In genomic region chr5:130221316-130221715, GRCm38 (mm10) we compare ENCODE assay signal across 8 mouse cellular contexts. TPM values are rescaled to one million over a fixed set of nuclear protein-coding genes. Genes with fewer than 3 reads are reported as not detected.
A peak's percentile ranks its signal among the peaks of the same experiment; 100 is the strongest.
DNase-seq lines count a peak whose midpoint lies in the region; ATAC-seq lines count a peak whose summit lies in the region.

No protein-coding gene starts in this region.

- H3K36me3 ChIP-seq in heart, embryonic 13.5 days: peaks cover 10% of the 10 kb centered on the region; the same call in 1 of the 2 replicates
- no peaks in the 10 kb centered on the region for H3K36me3 ChIP-seq in intestine, embryonic 16.5 days (ENCODE audit: control insufficient read depth, insufficient read depth, low read length)
- no peaks in the 10 kb centered on the region; the same call in 1 of the 2 replicates for H3K36me3 ChIP-seq in midbrain, embryonic 16.5 days (ENCODE audit: control insufficient read depth, insufficient read depth, low read length)

- WGBS in heart, embryonic 13.5 days: 44% methylated on average over 2 of the region's 2 CpGs
- WGBS in intestine, embryonic 16.5 days: 48% methylated on average over 2 of the region's 2 CpGs
- 43% methylated on average over 2 of the region's 2 CpGs for WGBS in midbrain, embryonic 16.5 days

- H3K9me3 ChIP-seq in heart, embryonic 13.5 days: no peaks in the 10 kb centered on the region
- 0 out of 2 replicates have a peak, but pooled peaks cover 5% of the 10 kb centered on the region for H3K9me3 ChIP-seq in intestine, embryonic 16.5 days (ENCODE audit: control insufficient read depth, low read length)
- no peaks in the 10 kb centered on the region for H3K9me3 ChIP-seq in midbrain, embryonic 16.5 days (replicated peaks; ENCODE audit: control insufficient read depth, low read length, poor library complexity, severe bottlenecking)

- peaks cover 31% of the 10 kb centered on the region for H3K4me1 ChIP-seq in heart, embryonic 13.5 days
- H3K4me1 ChIP-seq in brown adipose tissue, adult 24 weeks (ENCODE audit: control insufficient read depth, insufficient read depth, insufficient read length, low read length): peaks cover 14% of the 10 kb centered on the region
- peaks cover 18% of the 10 kb centered on the region for H3K4me1 ChIP-seq in intestine, embryonic 16.5 days (ENCODE audit: control insufficient read depth, insufficient read depth, low read length)
- peaks cover 22% of the 10 kb centered on the region for H3K4me1 ChIP-seq in midbrain, embryonic 16.5 days (ENCODE audit: control insufficient read depth, insufficient read depth, low read length)

- H3K27me3 ChIP-seq in heart, embryonic 13.5 days (replicated peaks): no peaks in the 10 kb centered on the region
- H3K27me3 ChIP-seq in intestine, embryonic 16.5 days (replicated peaks; ENCODE audit: control insufficient read depth, insufficient read depth, low read length): no peaks in the 10 kb centered on the region
- H3K27me3 ChIP-seq in midbrain, embryonic 16.5 days (ENCODE audit: control insufficient read depth, insufficient read depth, low read depth, low read length): no peaks in the 10 kb centered on the region

- H3K9ac ChIP-seq in heart, embryonic 13.5 days: peak overlapping the region; percentile 99
- peak overlapping the region; percentile 98; the same call in 1 of the 2 replicates for H3K9ac ChIP-seq in intestine, embryonic 16.5 days (ENCODE audit: low read depth, low read length)
- H3K9ac ChIP-seq in midbrain, embryonic 16.5 days (ENCODE audit: low read depth, low read length): peak overlapping the region; percentile 92

- ATAC-seq in heart, embryonic 13.5 days (ENCODE audit: extremely low read depth, insufficient number of reproducible peaks, low FRiP score, low TSS enrichment): no peak
- ATAC-seq in intestine, embryonic 16.5 days: peak; percentile 10
- ATAC-seq in midbrain, embryonic 16.5 days: no peak

- peak overlapping the region; percentile 87; the same call in 1 of the 2 replicates for H3K27ac ChIP-seq in heart, embryonic 13.5 days (replicated peaks)
- H3K27ac ChIP-seq in brown adipose tissue, adult 24 weeks (replicated peaks; ENCODE audit: low read depth, low read length): peak overlapping the region; percentile 92
- H3K27ac ChIP-seq in intestine, embryonic 16.5 days (ENCODE audit: low read length): peak overlapping the region; percentile 83
- peak overlapping the region; percentile 86 for H3K27ac ChIP-seq in midbrain, embryonic 16.5 days (ENCODE audit: low read length)

- H3K4me3 ChIP-seq in heart, embryonic 13.5 days: peak overlapping the region; percentile 100
- H3K4me3 ChIP-seq in brown adipose tissue, adult 24 weeks (ENCODE audit: insufficient read depth, low read depth, low read length): peak overlapping the region; percentile 94
- H3K4me3 ChIP-seq in intestine, embryonic 16.5 days (ENCODE audit: low read length): peak overlapping the region; percentile 98
- H3K4me3 ChIP-seq in midbrain, embryonic 16.5 days (ENCODE audit: low read depth, low read length): peak overlapping the region; percentile 99

- peak overlapping the region; percentile 86 for H3K4me2 ChIP-seq in heart, embryonic 13.5 days
- peak overlapping the region; percentile 77 for H3K4me2 ChIP-seq in intestine, embryonic 16.5 days (ENCODE audit: low read depth, low read length)
- peak overlapping the region; percentile 82 for H3K4me2 ChIP-seq in midbrain, embryonic 16.5 days (ENCODE audit: low read length)

- DNase-seq in heart, adult 9 months (ENCODE audit: low spot score in 2 of 2): no peak
- DNase-seq in adrenal gland, postnatal 4 days (ENCODE audit: low spot score in 2 of 2): no peak
- no peak for DNase-seq in frontal cortex, adult 2 months (ENCODE audit: extremely low spot score in 1 of 2, low spot score in 1 of 2)
- no peak for DNase-seq in ovary, postnatal 10 days (ENCODE audit: low spot score)

RNA-seq across cellular contexts. Expression of gene Tmem248, which starts 4.4 kb away (rescaled TPM):
- polyA plus RNA-seq in heart, embryonic 13.5 days (2015; fragmentation: Nextera tagmentation; extraction: Ambion mirVana): 24.7 and 33.5 TPM in 2 replicates
- 19.1 and 22.1 TPM in 2 replicates for polyA plus RNA-seq in brown adipose tissue, adult 24 weeks (2012; ENCODE audit: insufficient read depth, insufficient read length, missing spikeins)
- polyA plus RNA-seq in intestine, embryonic 16.5 days (2015; fragmentation: Nextera tagmentation; extraction: Ambion mirVana): 27.3 and 28.6 TPM in 2 replicates
- polyA plus RNA-seq in midbrain, embryonic 16.5 days (2015; fragmentation: Nextera tagmentation; extraction: Ambion mirVana): 24.6 and 25.6 TPM in 2 replicates
- total RNA-seq in adrenal gland, postnatal 4 days (2021): 10 to 100 TPM; 56.0 to 61.9 TPM
- 31.2 and 32.7 TPM in 2 replicates for polyA plus RNA-seq in frontal cortex, adult 2 months (2012; rRNA removed)

RNA-seq across cellular contexts. Expression of gene Sbds, which starts 34.0 kb away (rescaled TPM):
- 52.3 and 60.7 TPM in 2 replicates for polyA plus RNA-seq in heart, embryonic 13.5 days (2015; fragmentation: Nextera tagmentation; extraction: Ambion mirVana)
- 74.0 and 81.0 TPM in 2 replicates for polyA plus RNA-seq in brown adipose tissue, adult 24 weeks (2012; ENCODE audit: insufficient read depth, insufficient read length, missing spikeins)
- 78.1 and 83.6 TPM in 2 replicates for polyA plus RNA-seq in intestine, embryonic 16.5 days (2015; fragmentation: Nextera tagmentation; extraction: Ambion mirVana)
- 52.9 and 54.6 TPM in 2 replicates for polyA plus RNA-seq in midbrain, embryonic 16.5 days (2015; fragmentation: Nextera tagmentation; extraction: Ambion mirVana)
- total RNA-seq in adrenal gland, postnatal 4 days (2021): 10 to 100 TPM; 74.2 to 77.0 TPM
- polyA plus RNA-seq in frontal cortex, adult 2 months (2012; rRNA removed): 85.8 and 93.8 TPM in 2 replicates

RNA-seq across cellular contexts. Expression of gene Tyw1, which starts 34.1 kb away (rescaled TPM):
- 16.4 and 18.5 TPM in 2 replicates for polyA plus RNA-seq in heart, embryonic 13.5 days (2015; fragmentation: Nextera tagmentation; extraction: Ambion mirVana)
- polyA plus RNA-seq in brown adipose tissue, adult 24 weeks (2012; ENCODE audit: insufficient read depth, insufficient read length, missing spikeins): 6.4 and 6.5 TPM in 2 replicates
- 22.6 and 24.8 TPM in 2 replicates for polyA plus RNA-seq in intestine, embryonic 16.5 days (2015; fragmentation: Nextera tagmentation; extraction: Ambion mirVana)
- 20.2 and 23.0 TPM in 2 replicates for polyA plus RNA-seq in midbrain, embryonic 16.5 days (2015; fragmentation: Nextera tagmentation; extraction: Ambion mirVana)
- 10 to 100 TPM; 25.3 to 25.7 TPM for total RNA-seq in adrenal gland, postnatal 4 days (2021)
- 14.4 and 15.1 TPM in 2 replicates for polyA plus RNA-seq in frontal cortex, adult 2 months (2012; rRNA removed)

RNA-seq across cellular contexts. Expression of gene Rabgef1, which starts 49.7 kb away (rescaled TPM):
- polyA plus RNA-seq in heart, embryonic 13.5 days (2015; fragmentation: Nextera tagmentation; extraction: Ambion mirVana): 18.3 and 19.9 TPM in 2 replicates
- 16.7 and 19.1 TPM in 2 replicates for polyA plus RNA-seq in brown adipose tissue, adult 24 weeks (2012; ENCODE audit: insufficient read depth, insufficient read length, missing spikeins)
- polyA plus RNA-seq in intestine, embryonic 16.5 days (2015; fragmentation: Nextera tagmentation; extraction: Ambion mirVana): 26.1 and 26.8 TPM in 2 replicates
- polyA plus RNA-seq in midbrain, embryonic 16.5 days (2015; fragmentation: Nextera tagmentation; extraction: Ambion mirVana): 46.7 and 48.7 TPM in 2 replicates
- total RNA-seq in adrenal gland, postnatal 4 days (2021): 10 to 100 TPM; 36.5 to 43.2 TPM
- 36.0 and 43.2 TPM in 2 replicates for polyA plus RNA-seq in frontal cortex, adult 2 months (2012; rRNA removed)
